Mouse (Mus musculus) urinary bladder, postnatal 4 days (tissue): ENCODE measurements around the gene Rad51b.

Source experiments
- DNase-seq, 2 experiments: peaks; one replicate each; pipeline ENCODE4 v3.0.0; 2021 to 2022; ENCODE audit warnings: low spot score in 2 of 2

The Rad51b gene

GRCm38 (mm10) chr12:79380190-79380589 lies 83.1 kb downstream of the Rad51b start:
- no peak for DNase-seq

DNA sequence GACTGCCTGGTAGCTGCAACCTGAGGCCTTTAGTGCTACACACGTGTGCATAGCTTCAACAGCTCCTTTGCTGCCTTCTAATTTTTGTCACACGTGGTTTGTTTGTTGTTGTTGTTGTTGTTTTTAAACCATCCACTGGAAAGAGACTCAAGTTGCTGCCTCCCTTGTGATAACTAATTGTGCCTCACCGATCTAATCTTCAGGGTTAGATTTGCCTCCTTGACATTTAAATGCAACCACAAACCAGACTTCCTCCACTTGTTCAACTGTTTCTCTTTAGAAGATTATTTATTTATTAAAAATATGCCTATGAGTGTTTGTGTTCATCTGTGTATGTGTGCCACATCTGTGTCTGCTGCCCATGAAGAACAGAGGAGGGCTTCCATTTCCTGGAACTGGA lies 84.4 kb downstream of the Rad51b start:
- DNase-seq = no peak

- no peak for DNase-seq
Observed at GRCm38 (mm10) chr12:79382416-79382815, 85.3 kb downstream of the Rad51b start.

GRCm38 (mm10) chr12:79383583-79383982 lies 86.5 kb downstream of the Rad51b start:
- DNase-seq = no peak

GRCm38 (mm10) chr12:79384787-79385186 lies 87.7 kb downstream of the Rad51b start:
- peak in 1 of 2 experiments; percentile 26 for DNase-seq

- DNase-seq = no peak
Observed at GRCm38 (mm10) chr12:79385199-79385598, 88.1 kb downstream of the Rad51b start.

- no peak for DNase-seq
Observed at GRCm38 (mm10) chr12:79387886-79388285, 90.8 kb downstream of the Rad51b start.

DNA sequence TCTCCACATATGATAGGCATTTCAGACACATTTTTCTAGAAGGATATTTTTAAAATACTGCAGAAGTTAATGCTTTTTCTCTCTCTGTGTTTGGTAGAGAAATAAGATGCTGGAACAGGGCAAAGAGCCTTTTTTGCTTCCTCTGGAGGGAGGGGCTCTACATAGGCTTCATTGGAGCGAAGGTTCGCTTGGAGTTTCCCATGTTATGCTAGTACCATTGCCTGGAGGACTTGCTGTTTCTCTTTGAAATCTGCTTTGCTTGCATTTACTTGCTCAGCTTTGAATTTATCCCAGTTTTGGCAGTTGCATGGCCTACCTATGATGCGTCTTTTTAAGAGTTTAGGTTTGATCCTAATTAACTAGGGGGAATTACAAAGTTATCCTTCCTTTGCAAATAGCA lies 92.2 kb downstream of the Rad51b start:
- no peak for DNase-seq

DNA sequence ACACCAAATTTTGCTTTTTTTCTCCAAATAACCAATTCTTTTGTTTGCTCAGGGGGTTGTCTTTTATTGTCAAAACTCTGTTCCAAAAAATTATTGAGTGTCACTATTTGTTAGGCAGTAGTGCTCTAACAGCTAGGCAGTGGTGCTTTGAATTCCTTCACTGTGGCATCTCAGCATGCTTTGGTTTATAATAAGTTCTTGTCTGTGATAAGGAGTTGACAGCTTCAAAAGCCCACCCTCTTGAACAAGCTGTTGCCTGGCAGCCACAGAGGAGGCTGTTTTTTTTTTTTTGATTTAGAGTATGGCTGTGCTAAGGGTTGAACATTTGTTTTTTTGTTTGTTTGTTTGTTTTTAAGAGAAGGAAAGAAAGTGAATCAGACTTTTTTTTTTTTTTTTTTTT lies 92.9 kb downstream of the Rad51b start:
- DNase-seq = no peak

DNA sequence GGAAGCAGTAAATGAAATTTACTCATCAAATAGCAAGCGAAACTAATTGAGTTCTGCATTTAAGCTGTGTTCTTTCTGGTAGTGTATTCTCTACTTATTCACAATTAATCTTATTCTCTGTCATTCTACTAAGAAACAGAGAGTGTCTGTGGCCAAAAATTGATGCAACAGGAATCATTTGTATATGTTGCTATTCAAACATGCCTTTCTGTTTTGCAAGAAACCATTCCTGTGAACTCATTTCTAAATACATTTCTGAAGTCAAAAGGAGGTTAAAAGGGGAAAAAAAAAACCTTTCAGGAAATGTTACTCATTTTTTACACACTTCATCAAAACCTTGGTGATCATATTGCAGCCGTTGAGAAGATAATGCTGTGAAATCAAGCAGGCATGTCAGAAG lies 96.6 kb downstream of the Rad51b start:
- DNase-seq = no peak

DNA sequence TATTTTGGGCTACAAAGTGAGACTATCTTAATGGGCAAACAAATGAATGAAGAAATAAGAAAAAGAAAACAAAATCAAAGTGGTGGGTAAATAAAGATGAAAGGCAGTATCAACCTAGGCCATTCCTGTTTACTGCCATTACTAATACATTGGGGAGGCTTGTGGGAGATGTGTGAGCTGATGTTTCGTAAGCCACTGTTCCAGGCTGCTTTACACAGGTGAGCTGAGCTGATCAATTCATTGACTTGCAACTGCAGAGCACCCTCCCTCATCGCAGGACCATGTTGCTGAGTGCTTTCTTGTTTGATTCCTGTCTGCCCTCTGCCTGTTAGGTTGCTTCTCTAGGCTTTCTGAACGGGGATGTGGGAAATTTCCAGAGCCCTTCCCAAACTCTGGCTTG lies 106.9 kb downstream of the Rad51b start:
- no peak for DNase-seq

DNA sequence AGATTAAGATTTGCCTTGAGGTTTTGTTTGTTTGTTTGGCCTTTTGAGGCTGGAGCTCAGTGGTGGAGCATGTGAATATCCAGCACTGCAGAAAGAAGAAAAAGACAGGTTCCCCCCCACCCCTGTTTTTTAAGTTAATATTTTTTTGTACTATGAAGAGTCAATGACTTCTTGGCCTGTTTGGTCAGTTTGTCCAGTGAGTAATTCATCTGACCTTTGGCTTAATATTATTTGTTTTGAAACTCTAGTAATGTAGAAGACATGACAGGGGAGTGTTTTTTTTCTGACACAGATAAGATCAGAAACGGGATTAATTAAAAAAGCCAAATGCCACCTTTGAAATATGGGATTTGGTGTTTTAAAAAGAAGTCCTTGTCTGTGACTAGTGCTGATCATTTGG lies 107.4 kb downstream of the Rad51b start:
- no peak for DNase-seq

GRCm38 (mm10) chr12:79408677-79409076 lies 111.6 kb downstream of the Rad51b start:
- DNase-seq = no peak

GRCm38 (mm10) chr12:79409126-79409860 lies 112.2 kb downstream of the Rad51b start:
- DNase-seq = no peak

DNA sequence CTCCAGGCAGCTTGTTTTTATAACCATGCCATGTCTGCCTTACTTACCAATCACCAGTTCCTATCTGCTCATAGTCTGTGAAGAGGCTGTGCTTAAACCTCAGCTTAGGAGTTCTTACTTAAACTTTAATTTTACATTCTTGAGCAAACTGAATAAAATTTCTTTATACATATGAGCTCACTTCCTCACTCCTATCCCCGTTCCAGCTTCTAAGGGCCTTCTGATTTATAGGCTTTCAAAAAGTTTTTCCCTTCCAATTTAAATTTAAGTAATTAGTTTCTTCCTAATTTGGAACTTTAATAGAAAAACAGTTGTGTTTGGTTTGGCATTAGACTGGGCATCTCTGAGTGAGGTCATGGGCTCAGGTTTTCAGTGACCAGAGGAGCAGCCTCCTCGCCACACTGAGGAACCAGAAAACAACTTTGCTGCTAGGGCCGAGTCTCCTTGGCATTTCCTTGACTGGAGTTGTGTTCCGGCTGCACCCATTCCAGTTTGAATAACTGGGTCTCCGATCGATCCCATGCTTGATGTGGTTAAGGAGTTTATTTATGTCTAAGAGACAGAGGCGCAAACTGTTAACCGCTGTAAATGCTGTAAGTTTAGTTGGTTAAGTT lies 115.9 kb downstream of the Rad51b start:
- DNase-seq = no peak

- no peak for DNase-seq
Observed at GRCm38 (mm10) chr12:79417360-79417759, 120.3 kb downstream of the Rad51b start.

DNA sequence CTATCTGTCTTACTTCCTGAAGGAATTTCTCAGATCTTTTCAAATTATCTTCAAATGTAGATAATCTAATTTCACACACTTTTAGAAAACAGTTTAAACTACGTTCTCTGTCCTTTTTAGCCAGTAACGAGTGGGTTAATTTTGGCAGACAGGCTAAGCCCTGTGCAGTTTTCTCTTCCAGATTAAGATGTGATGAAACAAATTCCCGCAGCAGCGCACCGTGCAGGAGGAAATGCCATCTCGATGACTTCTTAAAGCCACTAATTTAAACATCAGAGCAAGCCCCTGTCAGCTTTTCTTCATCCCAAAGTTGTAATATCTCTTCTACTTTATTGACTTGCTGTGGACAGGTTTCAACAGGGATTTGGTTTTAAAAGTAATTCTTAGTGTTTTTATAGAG lies 123.5 kb downstream of the Rad51b start:
- no peak for DNase-seq

GRCm38 (mm10) chr12:79429507-79430291 lies 132.6 kb downstream of the Rad51b start:
- DNase-seq = no peak

- no peak for DNase-seq
Observed at GRCm38 (mm10) chr12:79431138-79431537, 134.1 kb downstream of the Rad51b start.

DNA sequence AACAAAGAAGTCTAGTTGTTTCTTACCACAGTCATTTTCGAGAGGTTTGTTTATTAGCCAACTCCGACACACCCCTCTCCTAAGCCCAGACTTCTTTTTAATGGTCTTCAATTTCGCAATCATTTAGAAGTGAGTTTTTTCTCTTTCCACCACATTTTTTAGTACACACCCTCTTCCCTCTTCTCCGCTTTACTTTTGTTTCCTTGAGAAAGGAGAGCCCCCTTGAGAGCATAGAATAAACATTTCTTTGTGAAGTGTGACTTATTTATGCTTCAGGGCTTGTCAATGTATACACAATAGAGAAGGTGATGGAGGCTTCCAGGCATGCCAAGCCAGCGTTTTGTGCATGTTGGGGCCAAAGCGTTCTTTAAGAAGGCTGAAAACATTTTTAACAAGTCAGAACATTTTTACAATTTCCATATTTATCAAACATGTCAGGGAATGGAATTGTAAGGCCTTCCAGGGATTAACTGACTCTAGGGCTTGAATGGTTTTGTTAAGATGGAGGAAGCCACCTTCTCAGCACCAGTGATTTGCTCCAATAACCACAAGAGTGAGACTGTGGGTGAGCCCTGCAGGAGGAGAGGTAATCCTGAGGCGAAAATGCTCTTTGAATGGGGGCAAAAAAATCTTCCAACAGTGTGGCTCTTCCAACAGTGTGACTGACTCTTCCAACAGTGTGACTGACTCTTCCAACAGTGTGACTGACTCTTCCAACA lies 136.8 kb downstream of the Rad51b start:
- no peak for DNase-seq

GRCm38 (mm10) chr12:79435474-79435873 lies 138.4 kb downstream of the Rad51b start:
- no peak for DNase-seq

GRCm38 (mm10) chr12:79436035-79436434 lies 139.0 kb downstream of the Rad51b start:
- DNase-seq = no peak
